Mouse (Mus musculus): Measurements from ENCODE around the gene Epx.

- TF ChIP-seq ZNF384 (IDR thresholded peaks at IDR 0.05; ENCODE audit: low read depth, low read length) (no peak), CHD2 (IDR thresholded peaks at IDR 0.05; ENCODE audit: low read depth, low read length) (no peak)
Observed at GRCm38 (mm10) chr11:87821502-87821901, 53.8 kb downstream of the Epx start.

Data from ES-E14 (cell line).